Mouse (Mus musculus) spleen, adult 2 months (tissue): ENCODE results near the gene Cideb.

Experiments
- CTCF ChIP-seq: fragments of 200-500 bp; IDR thresholded peaks from 2 replicates; pipeline ENCODE4 v1.5.1; 2011; ENCODE audit warnings: mild to moderate bottlenecking, inconsistent platforms; ENCODE audit not compliant: insufficient read depth, insufficient read length, insufficient replicate concordance; ENCODE audit errors: extremely low read depth
- POLR2A ChIP-seq: fragments of 200-500 bp; IDR thresholded peaks from 2 replicates; pipeline ENCODE4 v1.6.1; 2011; ENCODE audit warnings: low read depth, low read length, inconsistent platforms

DNA sequence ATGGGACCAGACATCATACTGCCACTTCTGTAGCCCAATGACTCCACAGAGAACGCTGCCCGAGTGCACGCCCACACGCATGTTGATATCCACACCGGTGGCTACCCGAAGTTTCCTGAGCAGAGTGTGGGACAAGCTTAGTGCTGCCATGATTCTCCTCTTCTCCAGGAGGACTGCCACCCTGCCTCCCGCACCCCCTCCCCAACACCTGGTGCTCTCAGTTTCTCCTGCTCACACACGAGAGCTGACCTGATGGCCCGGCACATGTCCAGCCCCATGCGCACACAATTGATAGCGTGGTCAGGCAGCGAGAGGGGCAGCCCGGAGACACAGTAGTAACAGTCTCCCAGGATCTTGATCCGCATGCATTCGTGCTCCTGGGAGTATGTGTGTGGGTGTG lies 20.4 kb upstream of the Cideb start:
- TF ChIP-seq CTCF (no peak), POLR2A (no peak)
